Mouse (Mus musculus) myocyte (in vitro differentiated cells): ENCODE measurements around the gene Dio1. TPM values are rescaled to one million over a fixed set of nuclear protein-coding genes. Genes with fewer than 3 reads are reported as not detected.

Experiments
- H3K27me3 ChIP-seq: one replicate; pipeline ENCODE4 v1.6.1; 2011; ENCODE audit not compliant: control insufficient read depth, insufficient read depth, insufficient read length
- H3K36me3 ChIP-seq: one replicate; pipeline ENCODE4 v1.6.1; 2011; ENCODE audit not compliant: control insufficient read depth, insufficient read depth
- H3K4me2 ChIP-seq: one replicate; pipeline ENCODE4 v1.6.1; 2011; ENCODE audit warnings: low read depth, control low read depth
- H3K4me3 ChIP-seq: one replicate; pipeline ENCODE4 v1.5.1; 2011; ENCODE audit warnings: mild to moderate bottlenecking, control low read depth, moderate library complexity
- H3K79me2 ChIP-seq: one replicate; pipeline ENCODE4 v1.6.1; 2011; ENCODE audit not compliant: control insufficient read depth, insufficient read depth
- H3ac ChIP-seq: one replicate; pipeline ENCODE4 v1.6.1; 2011; ENCODE audit not compliant: control insufficient read depth, insufficient read length
- CEBPB ChIP-seq: IDR thresholded peaks from 2 replicates; pipeline ENCODE4 v1.6.1; 2011; ENCODE audit warnings: mild to moderate bottlenecking, moderate library complexity; ENCODE audit not compliant: poor library complexity, insufficient read depth, severe bottlenecking
- E2F4 ChIP-seq: IDR thresholded peaks from one replicate; pipeline ENCODE4 v1.6.1; 2011; ENCODE audit warnings: mild to moderate bottlenecking, control low read depth, moderate library complexity; ENCODE audit not compliant: insufficient read depth
- MAX ChIP-seq: IDR thresholded peaks from one replicate; pipeline ENCODE4 v1.6.1; 2011; ENCODE audit warnings: low read depth, mild to moderate bottlenecking, control low read depth
- MYOD1 ChIP-seq, 3 experiments: IDR thresholded peaks; one replicate each; pipeline ENCODE4 v1.6.1; 2011; ENCODE audit warnings: control low read depth in 2 of 3, low read depth in 2 of 3, mild to moderate bottlenecking in 2 of 3, moderate library complexity in 1 of 3; ENCODE audit not compliant: insufficient read length in 2 of 3, control insufficient read depth in 1 of 3
- MYOG ChIP-seq, 3 experiments: IDR thresholded peaks; one replicate each; pipeline ENCODE4 v1.6.1; 2011; ENCODE audit warnings: control low read depth in 2 of 3, low read depth in 2 of 3, mild to moderate bottlenecking in 2 of 3; ENCODE audit not compliant: insufficient read length in 2 of 3, control insufficient read depth in 1 of 3, insufficient read depth in 1 of 3
- POLR2A ChIP-seq: IDR thresholded peaks from one replicate; pipeline ENCODE4 v1.6.1; 2011; ENCODE audit warnings: low read depth, mild to moderate bottlenecking, control low read depth, moderate library complexity; ENCODE audit not compliant: insufficient read length
- POLR2AphosphoS2 ChIP-seq: IDR thresholded peaks from one replicate; pipeline ENCODE4 v1.6.1; 2011; ENCODE audit warnings: low read depth, control low read depth; ENCODE audit not compliant: insufficient read length
- REST ChIP-seq: IDR thresholded peaks from one replicate; pipeline ENCODE4 v1.6.1; 2011; ENCODE audit warnings: mild to moderate bottlenecking, control low read depth, moderate library complexity; ENCODE audit not compliant: insufficient read depth, insufficient read length
- SRF ChIP-seq: IDR thresholded peaks from one replicate; pipeline ENCODE4 v1.6.1; 2011; ENCODE audit warnings: low read depth; ENCODE audit not compliant: control insufficient read depth, insufficient read length
- TCF12 ChIP-seq: IDR thresholded peaks from one replicate; pipeline ENCODE4 v1.6.1; 2011; ENCODE audit warnings: mild to moderate bottlenecking, control low read depth; ENCODE audit not compliant: poor library complexity, insufficient read depth, severe bottlenecking
- TCF3 ChIP-seq: IDR thresholded peaks from one replicate; pipeline ENCODE4 v1.6.1; 2011; ENCODE audit warnings: low read depth, control low read depth; ENCODE audit not compliant: insufficient read length
- USF1 ChIP-seq: IDR thresholded peaks from one replicate; pipeline ENCODE4 v1.6.1; 2011; ENCODE audit warnings: low read depth, mild to moderate bottlenecking, control low read depth, moderate library complexity
- polyA plus RNA-seq: library from polyadenylated mRNA; unstranded; fragments of >200 nt; fragmentation: generic; extraction: Trizol; gene quantifications from one replicate; pipeline ENCODE4 v1.2.1, GENCODE M21; 2012; ENCODE audit warnings: missing spikeins

Gene Dio1
- polyA plus RNA-seq, 1 experiment: not detected

- H3K36me3 ChIP-seq: peaks cover 8% of the 10 kb centered on the region
- TF ChIP-seq MYOG (IDR thresholded peaks at IDR 0.05; ENCODE audit: control insufficient read depth in 1 of 3, insufficient read depth in 1 of 3, insufficient read length in 2 of 3, low read depth in 2 of 3) (no peak), POLR2AphosphoS2 (no peak), USF1 (no peak), REST (no peak), MYOD1 (IDR thresholded peaks at IDR 0.05; ENCODE audit: control insufficient read depth in 1 of 3, insufficient read length in 2 of 3, low read depth in 2 of 3) (no peak), SRF (no peak), CEBPB (no peak)
- H3K4me3 ChIP-seq: no peak overlapping the region
- H3K79me2 ChIP-seq: no peaks in the 10 kb centered on the region
- no peaks in the 10 kb centered on the region for H3K27me3 ChIP-seq
- no peak overlapping the region for H3ac ChIP-seq
- no peak overlapping the region for H3K4me2 ChIP-seq
Measured at GRCm38 (mm10) chr4:107341354-107341753, 34.4 kb upstream of the Dio1 start.

- Histone ChIP-seq H3K36me3 (peaks cover 6% of the 10 kb centered on the region), H3K4me2 (no peak overlapping the region), H3K4me3 (no peak overlapping the region), H3K79me2 (no peaks in the 10 kb centered on the region), H3ac (no peak overlapping the region), H3K27me3 (no peaks in the 10 kb centered on the region)
- TF ChIP-seq USF1: no peak
Measured at GRCm38 (mm10) chr4:107337455-107337854, 30.5 kb upstream of the Dio1 start.

- no peak overlapping the region for H3K4me3 ChIP-seq
- no peaks in the 10 kb centered on the region for H3K36me3 ChIP-seq
- no peaks in the 10 kb centered on the region for H3K79me2 ChIP-seq
- no peak overlapping the region for H3ac ChIP-seq
- no peaks in the 10 kb centered on the region for H3K27me3 ChIP-seq
- TF ChIP-seq MYOD1 (IDR thresholded peaks at IDR 0.05; ENCODE audit: control insufficient read depth in 1 of 3, insufficient read length in 2 of 3, low read depth in 2 of 3) (no peak), POLR2A (no peak), MAX (no peak), SRF (no peak), MYOG (IDR thresholded peaks at IDR 0.05; ENCODE audit: control insufficient read depth in 1 of 3, insufficient read depth in 1 of 3, insufficient read length in 2 of 3, low read depth in 2 of 3) (no peak), TCF12 (no peak), POLR2AphosphoS2 (no peak), USF1 (no peak), REST (no peak), TCF3 (no peak), CEBPB (no peak), E2F4 (no peak)
- no peak overlapping the region for H3K4me2 ChIP-seq
Measured at GRCm38 (mm10) chr4:107336356-107336755, 29.4 kb upstream of the Dio1 start.

GRCm38 (mm10) chr4:107333514-107333913, 26.5 kb upstream of the Dio1 start:
- no peaks in the 10 kb centered on the region for H3K36me3 ChIP-seq
- no peaks in the 10 kb centered on the region for H3K79me2 ChIP-seq
- H3K27me3 ChIP-seq: no peaks in the 10 kb centered on the region
- H3K4me2 ChIP-seq: no peak overlapping the region
- TF ChIP-seq REST (no peak), POLR2AphosphoS2 (no peak), POLR2A (no peak), MYOD1 (IDR thresholded peaks at IDR 0.05; ENCODE audit: control insufficient read depth in 1 of 3, insufficient read length in 2 of 3, low read depth in 2 of 3) (no peak), CEBPB (no peak), USF1 (no peak), E2F4 (no peak), TCF3 (no peak), MAX (no peak), MYOG (IDR thresholded peaks at IDR 0.05; ENCODE audit: control insufficient read depth in 1 of 3, insufficient read depth in 1 of 3, insufficient read length in 2 of 3, low read depth in 2 of 3) (no peak), TCF12 (no peak), SRF (no peak)
- no peak overlapping the region for H3ac ChIP-seq
- H3K4me3 ChIP-seq: no peak overlapping the region

DNA sequence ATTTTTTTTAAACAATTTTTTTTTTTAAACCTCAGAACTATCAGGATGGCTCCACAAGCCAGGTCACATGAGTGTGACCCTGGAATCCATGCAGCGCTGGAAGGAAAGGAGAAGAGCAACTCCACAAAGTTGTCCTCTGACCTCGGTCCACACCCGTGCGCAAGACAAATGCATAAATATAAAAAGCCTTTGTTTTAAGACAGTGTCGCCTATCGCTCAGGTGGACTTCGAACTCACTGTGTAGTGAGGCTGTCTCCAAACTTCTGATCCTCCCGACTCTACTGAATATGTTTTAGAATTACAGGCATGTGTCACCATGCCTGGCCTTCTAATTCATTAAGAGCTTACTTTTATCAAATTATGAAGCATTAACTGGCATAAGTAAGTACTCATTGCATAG, 21.6 kb upstream of the Dio1 start:
- H3K79me2 ChIP-seq: no peaks in the 10 kb centered on the region
- peaks cover 4% of the 10 kb centered on the region for H3K36me3 ChIP-seq
- no peak overlapping the region for H3K4me3 ChIP-seq
- no peaks in the 10 kb centered on the region for H3K27me3 ChIP-seq
- no peak overlapping the region for H3ac ChIP-seq
- no peak for TF ChIP-seq SRF
- no peak for TF ChIP-seq POLR2A
- no peak for TF ChIP-seq MYOG (IDR thresholded peaks at IDR 0.05; ENCODE audit: control insufficient read depth in 1 of 3, insufficient read depth in 1 of 3, insufficient read length in 2 of 3, low read depth in 2 of 3)
- no peak for TF ChIP-seq CEBPB
- TF ChIP-seq TCF12: no peak
- TF ChIP-seq MAX: no peak
- no peak for TF ChIP-seq USF1
- TF ChIP-seq REST: no peak
- TF ChIP-seq MYOD1 (IDR thresholded peaks at IDR 0.05; ENCODE audit: control insufficient read depth in 1 of 3, insufficient read length in 2 of 3, low read depth in 2 of 3): no peak
- TF ChIP-seq TCF3: no peak
- TF ChIP-seq E2F4: no peak
- TF ChIP-seq POLR2AphosphoS2: no peak
- no peak overlapping the region for H3K4me2 ChIP-seq
